Mouse (Mus musculus): ENCODE results near the gene C130050O18Rik.

C130050O18Rik gene

DNA sequence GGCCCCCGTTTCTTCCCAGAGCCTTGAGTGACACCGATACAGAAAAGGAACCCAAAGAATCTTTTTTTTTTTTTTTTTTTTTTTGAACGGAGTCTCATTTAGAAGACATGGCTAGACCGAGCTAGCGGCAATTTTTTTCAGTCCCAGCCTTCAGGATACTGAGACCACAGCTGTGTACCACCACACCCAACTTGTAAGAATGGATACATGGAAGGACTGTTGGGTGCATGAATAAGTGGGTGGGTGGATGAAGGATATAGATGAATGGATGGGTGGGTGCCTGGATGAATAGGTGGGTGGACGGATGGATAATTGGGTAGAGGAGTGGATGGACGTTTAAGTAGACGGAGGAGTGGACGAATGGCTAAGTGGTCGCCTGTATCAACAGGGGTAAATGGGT is 54.9 kb downstream of the C130050O18Rik start:
- DNase-seq (ENCODE audit: low spot score in 2 of 2): no peak

DNA sequence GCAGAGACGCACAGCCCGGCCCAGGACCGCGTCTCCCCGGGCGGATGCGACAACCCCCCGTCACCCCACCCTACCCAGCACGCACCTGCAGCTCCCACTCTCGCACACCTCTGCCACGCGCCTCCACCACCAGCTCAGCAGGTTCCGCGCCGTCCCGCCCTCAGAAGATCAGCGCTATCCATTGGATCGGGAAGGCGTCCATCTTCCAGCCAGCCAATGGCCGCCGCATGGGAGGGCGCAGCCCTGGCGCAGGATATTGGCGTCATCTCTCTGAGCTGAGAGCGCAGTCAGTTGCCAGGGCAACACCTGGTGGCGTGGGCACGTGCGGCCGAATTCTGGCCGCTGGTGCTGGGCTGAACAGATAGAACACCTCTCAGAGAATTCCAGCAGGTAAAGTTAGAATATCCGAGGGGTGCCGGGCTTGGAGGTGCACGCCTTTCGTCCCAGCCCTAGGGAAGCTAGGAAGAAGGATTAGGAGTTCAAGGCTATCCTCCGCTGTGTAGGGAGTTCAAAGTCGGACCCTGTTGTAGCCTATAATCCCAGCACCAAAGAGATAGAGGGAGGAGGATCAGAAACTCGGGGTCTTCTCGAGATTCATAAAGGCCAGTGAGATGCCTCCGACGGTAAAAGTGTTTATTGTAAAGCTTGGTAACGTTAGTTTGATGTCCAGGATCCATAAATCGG is 55.4 kb downstream of the C130050O18Rik start, which contains the start of gene 3110082I17Rik:
3110082I17Rik (minus strand) TSS at position 144 of the 684 bp plus-strand sequence.
- peak; percentile 97 to 99 for DNase-seq (ENCODE audit: low spot score in 2 of 2)

DNA sequence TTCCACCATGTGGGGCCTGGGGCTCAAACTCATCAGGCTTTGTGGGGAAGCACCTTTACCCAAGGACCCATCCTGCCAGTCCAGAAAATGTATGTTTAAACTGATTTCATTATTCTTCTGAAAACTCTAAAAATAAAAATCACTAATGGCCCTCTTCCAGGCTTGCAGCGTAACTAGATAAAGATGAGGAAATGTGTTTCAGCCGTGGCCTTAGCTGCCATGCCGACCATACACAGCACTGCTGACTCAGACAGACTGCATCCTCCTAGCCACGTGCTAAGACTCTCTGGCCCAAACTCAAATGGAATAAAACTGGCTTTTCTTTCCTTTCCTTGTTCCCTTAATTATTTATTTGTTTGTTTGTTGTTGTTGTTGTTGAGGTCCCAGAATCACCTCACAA is 59.8 kb downstream of the C130050O18Rik start:
- DNase-seq (ENCODE audit: low spot score in 2 of 2): no peak
